Mouse (Mus musculus) fibroblast of lung, adult 2 months (primary cell): ENCODE data around the gene Dram1.

Experiments used
- DNase-seq: peaks from one replicate; pipeline ENCODE4 v3.0.0-alpha.2; 2011; ENCODE audit warnings: low read depth

Dram1 gene

GRCm38 (mm10) chr10:88379013-88379885, at the start of gene Dram1, which contains the start of gene Gnptab:
Dram1 (minus strand) TSS chr10:88379080.
Gnptab (plus strand) TSS chr10:88379132.
- DNase-seq: no peak

GRCm38 (mm10) chr10:88427998-88428397, 49.1 kb upstream of the Dram1 start:
- DNase-seq: no peak

DNA sequence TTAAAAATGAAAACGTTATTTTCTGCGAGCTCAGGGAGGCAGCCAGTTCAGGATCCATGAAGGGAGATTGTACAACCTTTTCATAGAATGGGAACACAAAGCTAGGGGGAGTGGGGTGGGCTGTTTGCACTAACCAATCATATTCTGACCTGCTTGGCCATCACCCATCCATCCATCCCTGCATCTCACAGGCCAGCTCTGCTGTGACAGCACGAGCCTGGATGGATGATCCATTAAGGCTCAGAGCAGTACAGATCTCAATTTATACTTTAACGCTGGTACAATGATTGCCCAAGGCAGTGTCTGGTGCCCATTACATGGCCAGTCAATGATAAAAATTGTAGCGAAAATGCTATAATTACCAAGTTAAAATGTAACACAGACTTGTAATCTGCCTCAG, 48.0 kb upstream of the Dram1 start:
- no peak for DNase-seq

- peak; percentile 54 for DNase-seq
Measured at GRCm38 (mm10) chr10:88426158-88426816, 47.4 kb upstream of the Dram1 start.

DNA sequence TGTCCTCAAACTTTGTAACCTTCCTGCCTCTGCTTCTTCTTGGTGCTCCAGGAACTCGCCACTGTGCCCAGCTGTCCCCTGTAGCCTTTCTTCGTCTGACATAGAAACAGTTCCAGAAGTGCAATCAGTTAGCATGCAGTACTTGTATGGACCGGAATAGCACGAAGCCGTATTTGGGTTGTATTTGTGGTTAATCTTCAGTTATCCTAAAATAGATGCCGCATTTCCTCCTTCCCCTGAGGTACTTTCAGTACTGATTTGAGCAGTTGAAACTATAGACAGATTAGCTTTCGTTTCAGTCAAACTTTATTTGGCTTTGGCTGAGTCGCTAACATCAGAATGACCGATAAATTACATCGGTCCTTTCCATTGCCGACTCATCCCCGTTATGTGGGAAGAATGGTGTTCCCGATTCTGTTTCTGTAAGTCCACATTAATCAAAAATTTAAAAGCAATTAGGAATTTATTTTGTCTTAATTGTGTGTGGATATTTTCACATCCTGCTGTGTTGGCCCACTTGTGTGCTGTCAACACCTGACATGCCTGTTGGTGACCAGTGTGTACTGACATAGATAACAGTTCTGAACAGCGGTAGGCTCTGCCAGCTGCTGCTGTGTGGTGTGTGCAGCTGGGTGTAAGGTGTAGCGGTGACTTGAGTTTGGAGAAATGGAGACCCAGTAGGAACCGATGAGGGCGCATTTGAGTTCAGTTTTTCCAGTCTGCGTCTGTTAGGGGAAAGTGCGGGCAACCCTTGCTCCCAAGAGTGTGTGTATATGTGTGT, 42.0 kb upstream of the Dram1 start:
- no peak for DNase-seq

DNA sequence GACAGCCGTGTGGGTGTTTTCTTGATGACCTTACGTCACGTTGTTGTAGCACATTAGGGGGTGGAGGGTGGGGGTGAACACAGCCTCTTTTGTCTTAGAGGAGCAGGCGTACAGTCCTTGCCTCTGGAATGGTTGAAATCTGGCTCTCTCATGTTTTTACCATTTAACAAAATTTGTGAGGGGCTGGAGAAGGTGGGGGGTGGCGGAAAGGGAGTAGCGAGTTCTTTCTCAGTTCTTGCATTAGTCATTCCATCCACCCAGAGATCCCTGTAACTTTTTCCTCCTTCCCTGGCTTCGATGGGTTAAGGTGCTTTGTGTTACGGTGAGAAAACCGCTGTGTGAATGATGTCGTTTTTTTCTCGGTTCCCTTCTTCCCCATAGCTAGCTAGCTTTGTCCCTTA, 41.3 kb upstream of the Dram1 start:
- peak; percentile 65 for DNase-seq

DNA sequence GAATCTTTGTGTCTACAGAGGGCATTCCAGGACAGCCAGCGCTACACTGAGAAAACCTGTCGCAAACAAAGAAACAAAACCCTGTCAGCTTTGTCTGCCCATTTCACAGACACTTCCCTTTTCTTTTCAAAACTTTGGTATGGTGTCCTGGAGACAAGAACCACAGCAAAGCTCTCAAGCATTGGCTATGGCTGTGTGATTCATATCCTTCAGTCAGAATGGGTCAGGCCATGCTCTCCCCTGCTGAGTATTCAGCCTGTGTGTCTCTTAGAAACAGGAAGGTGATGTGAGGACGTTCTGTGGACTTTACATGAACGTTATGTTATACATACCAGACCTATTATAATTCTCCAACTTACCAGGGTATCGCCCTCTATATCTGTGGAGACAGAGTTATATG, 38.8 kb upstream of the Dram1 start:
- DNase-seq: no peak

- no peak for DNase-seq
Measured at GRCm38 (mm10) chr10:88412290-88412995, 33.6 kb upstream of the Dram1 start.

DNA sequence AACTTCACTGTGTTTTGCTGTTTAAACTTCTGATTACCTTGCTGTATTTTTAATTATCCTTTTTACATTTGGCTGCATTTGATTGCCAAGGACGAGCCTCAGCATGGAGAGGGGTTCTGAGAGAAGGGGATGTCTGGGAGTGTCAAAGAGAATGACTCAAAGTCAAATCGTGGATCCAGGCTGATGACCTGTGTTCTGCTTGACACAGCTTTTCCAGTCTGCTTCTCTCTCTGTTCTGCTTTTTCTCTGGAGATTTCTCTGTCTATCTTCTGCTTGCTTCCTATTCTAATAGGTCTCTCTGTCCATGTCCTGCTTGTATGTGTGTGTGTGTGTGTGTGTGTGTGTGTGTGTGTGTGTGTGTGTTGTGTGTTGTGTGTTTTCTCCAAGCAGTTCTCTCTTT, 30.9 kb upstream of the Dram1 start:
- no peak for DNase-seq

DNA sequence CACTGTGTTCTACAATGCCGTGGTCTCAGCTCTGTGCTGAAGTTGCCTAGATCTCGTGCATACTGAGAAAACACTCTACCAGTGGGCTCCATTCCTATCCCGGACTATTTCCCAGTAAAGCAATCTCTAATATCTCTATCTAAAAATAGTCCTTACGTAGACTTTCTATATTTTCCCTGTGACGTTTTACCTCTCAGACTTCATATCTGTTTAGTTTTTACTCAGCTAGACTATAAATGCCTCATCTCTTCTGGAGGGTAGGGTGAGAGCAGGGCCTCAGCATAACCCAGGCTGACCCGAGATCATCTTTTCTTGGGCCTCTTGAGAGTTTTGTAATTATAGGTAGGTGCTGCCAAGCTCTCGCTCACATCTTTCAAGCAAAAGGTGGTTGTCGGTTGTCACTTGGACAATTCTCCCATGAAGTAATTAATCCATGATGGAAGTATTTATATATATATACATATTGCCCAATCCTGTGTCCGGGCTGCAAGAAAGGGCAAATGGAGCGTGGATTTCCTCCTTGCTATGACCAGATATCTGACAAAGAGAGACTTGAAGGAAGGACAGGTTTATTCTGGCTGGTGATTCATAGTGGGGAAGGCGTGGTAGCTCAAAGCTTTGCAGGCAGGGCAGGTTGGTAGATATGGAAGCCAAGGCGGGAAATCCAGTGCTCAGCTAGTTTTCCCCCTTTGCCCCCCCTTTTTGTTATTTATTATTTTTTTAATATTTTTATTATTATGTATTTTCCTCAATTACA, 29.2 kb upstream of the Dram1 start:
- DNase-seq: no peak

GRCm38 (mm10) chr10:88405812-88406211, 26.9 kb upstream of the Dram1 start:
- DNase-seq: no peak

GRCm38 (mm10) chr10:88404220-88404619, 25.3 kb upstream of the Dram1 start:
- DNase-seq: no peak

DNA sequence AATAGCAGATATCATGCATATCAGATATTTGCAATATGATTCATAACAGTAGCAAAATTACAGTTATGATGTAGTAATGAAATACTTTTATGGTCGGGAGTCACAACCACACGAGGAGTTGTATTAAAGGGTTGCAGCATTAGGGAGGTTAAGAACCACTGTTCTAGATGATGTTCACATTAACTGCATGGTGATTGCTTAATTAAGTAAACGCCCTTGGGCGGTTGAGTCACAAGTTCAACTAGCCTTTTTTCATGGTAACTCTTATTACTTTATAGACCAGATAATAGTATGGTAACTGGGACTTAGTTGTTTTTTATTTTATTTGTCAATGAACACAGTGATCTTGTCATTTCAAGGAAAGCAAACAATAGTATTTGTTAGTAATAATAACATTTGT, 24.1 kb upstream of the Dram1 start:
- DNase-seq: no peak

GRCm38 (mm10) chr10:88399271-88399670, 20.4 kb upstream of the Dram1 start:
- no peak for DNase-seq

- DNase-seq: no peak
Measured at GRCm38 (mm10) chr10:88398668-88399243, 19.9 kb upstream of the Dram1 start.

GRCm38 (mm10) chr10:88392181-88392847, 13.4 kb upstream of the Dram1 start:
- no peak for DNase-seq

- no peak for DNase-seq
Measured at GRCm38 (mm10) chr10:88391495-88391894, 12.6 kb upstream of the Dram1 start.

DNA sequence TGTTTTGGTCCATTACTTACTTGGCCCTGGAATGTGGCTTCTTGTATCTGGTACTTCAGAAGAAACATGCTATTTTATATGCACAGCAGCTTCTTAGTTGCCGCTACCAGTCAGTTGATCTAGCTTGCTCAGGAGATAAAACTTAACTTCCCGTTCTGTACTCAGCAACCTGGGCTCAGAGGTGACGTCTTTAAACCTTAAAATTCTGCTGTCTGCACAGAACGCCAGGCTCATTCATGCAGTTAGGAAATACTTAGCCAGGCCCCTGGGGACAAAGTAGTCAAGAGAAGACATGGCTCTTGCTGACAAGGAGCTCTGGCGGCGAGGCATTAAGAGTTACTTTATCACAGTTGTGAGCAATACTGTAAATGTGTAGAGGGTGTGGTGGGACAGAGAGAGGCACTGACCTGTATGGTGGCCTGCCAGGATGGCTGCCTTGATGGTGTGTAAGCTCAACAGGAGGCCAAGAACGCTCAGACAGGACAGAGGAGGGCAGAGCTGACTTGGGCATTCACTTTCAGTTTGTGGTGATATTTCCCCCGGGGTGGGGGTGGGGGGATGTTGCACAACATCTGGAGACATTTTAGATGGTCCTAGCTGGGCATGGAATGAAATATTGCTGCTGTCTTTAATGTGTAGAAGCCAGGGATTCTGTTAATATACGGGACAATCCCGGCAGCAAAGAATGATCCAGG, 11.4 kb upstream of the Dram1 start:
- DNase-seq: peak; percentile 57

- no peak for DNase-seq
Measured at GRCm38 (mm10) chr10:88389576-88389975, 10.7 kb upstream of the Dram1 start.

- no peak for DNase-seq
Measured at GRCm38 (mm10) chr10:88386251-88386650, 7.4 kb upstream of the Dram1 start.
